Mouse (Mus musculus): ENCODE results near the gene Slc45a2.
A peak's percentile ranks its signal among the peaks of the same experiment; 100 is the strongest.

Gene Slc45a2

GRCm38 (mm10) chr15:11000421-11000820 lies at the start of gene Slc45a2:
Slc45a2 (plus strand) TSS chr15:11000721.
- DNase-seq (ENCODE audit: low spot score): no peak

DNA sequence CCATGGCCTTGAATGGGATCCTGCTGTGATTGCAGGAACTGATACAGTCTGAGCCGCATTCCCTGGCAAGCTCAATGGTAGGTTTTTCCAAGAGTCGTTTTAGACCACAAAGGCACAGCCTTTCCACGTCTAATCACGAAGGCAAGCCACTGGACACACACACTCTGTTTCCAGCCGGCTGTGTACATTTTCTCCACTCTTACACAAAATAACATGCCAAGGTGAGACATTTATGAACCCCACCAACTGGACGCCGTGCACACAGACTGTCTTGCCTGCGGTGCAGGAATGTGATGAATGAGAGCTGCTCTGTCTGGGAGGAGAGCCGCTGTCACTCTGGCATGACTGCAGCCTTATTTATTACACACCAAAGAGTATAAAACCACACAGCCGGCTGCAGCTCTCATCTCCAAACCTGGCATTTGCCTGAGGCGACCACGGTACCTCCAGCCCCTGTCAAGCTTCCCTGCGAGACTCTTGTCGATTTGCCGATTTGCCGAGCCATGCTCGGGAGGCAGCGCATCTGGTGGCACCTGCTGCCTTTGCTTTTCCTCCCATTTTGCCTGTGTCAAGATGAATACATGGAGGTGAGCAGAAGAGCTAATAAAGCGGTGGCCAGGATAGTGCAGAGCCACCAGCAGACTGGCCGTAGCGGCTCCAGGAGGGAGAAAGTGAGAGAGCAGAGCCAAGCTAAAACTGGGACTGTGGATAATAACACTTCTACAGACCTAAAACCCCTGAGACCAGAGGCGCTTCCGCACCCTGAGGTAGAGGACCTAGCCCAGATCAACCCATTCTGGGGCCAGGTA lies 48.4 kb upstream of the Slc45a2 start, which contains the start of gene C1qtnf3:
TSS of gene C1qtnf3 (plus strand) at position 382 of the 809 bp plus-strand sequence.
- DNase-seq (ENCODE audit: low spot score): peak; percentile 30

DNA sequence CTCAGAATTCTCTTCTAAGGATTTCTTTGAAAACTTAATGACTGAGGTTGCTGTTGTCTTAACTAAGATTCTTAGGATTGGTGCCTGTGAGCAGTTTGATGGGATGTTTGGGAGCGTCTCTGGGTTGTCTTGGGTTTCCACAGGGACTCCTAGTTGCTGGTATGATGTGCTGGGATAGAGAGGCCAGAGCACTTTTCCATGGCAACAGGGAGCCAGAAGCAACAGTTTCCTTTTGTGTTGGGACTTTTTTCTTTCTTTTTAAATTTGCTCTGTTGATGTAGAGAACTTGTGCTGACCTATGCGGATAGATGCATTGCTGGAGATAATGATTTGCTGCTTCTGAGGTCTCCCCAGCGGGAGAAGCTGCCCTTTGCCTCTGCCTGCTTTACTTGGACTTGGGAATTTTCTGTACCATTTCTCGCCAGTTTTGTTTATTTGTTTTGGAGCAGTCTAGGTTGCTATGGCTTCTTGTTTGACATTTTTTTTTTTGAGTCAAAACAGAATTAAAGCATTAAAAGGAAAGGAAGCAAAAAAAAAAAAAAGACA lies 47.7 kb upstream of the Slc45a2 start:
- peak; percentile 7 for DNase-seq (ENCODE audit: low spot score)

DNA sequence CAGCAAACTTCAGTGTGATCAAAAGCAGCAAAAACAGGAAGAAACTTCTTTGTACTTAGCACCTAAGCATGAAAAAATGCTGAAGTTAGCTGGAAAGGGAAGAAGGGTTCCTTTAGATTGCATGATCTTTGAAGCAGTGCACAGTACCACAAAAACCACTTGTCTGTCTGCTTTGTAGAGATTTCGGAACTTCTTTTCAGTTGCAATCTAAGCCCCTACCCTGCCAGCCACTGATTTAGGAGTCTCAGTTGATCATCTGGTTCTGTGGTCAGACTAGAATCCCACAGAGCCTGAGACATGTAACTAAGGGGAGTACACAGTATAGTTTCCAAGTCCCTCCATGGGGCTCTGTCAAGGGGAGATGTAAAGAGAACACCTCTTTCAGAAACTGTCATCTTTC lies 47.1 kb upstream of the Slc45a2 start:
- DNase-seq (ENCODE audit: low spot score): no peak

GRCm38 (mm10) chr15:10954381-10955016 lies 46.0 kb upstream of the Slc45a2 start:
- no peak for DNase-seq (ENCODE audit: low spot score)

DNA sequence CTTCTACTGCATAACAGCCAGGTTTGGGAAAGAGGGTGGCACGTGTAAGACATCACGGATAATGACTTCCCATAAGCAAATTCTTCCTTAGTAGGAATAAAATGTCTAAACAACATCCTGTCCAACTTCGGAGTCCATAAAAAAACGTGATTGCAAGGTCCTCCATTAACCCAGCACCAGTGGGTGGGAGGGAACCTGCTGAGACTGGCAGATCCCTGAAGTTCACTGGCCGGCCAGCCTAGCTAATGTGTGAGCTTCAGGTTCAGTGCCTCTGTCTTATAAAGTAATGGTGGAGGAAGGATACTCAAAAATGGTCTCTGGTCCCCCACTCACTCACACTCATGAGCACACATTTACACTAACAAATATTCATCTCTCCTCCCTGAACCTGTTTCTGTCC lies 45.4 kb upstream of the Slc45a2 start:
- no peak for DNase-seq (ENCODE audit: low spot score)

DNA sequence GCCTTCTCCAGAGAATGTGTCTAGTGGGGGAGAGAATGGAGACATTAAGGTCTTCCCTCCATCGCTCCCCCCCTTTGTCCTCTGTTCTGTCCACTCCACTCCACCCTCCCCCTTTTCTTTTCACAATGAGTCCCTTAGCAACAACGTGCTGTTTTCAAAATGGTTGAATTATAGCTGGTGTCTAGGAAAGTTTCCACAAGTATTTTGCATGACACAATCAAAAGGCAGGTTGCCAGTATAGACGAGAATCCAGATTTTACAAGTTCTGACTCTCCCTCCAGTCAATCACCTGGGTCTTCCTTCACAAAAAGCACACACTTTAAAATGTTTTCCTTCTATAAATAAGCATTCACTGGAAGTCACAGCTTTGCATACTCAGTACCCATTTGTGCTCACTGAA lies 43.8 kb upstream of the Slc45a2 start:
- DNase-seq (ENCODE audit: low spot score): no peak

- no peak for DNase-seq (ENCODE audit: low spot score)
Observed at GRCm38 (mm10) chr15:10959277-10960026, 41.1 kb upstream of the Slc45a2 start.

DNA sequence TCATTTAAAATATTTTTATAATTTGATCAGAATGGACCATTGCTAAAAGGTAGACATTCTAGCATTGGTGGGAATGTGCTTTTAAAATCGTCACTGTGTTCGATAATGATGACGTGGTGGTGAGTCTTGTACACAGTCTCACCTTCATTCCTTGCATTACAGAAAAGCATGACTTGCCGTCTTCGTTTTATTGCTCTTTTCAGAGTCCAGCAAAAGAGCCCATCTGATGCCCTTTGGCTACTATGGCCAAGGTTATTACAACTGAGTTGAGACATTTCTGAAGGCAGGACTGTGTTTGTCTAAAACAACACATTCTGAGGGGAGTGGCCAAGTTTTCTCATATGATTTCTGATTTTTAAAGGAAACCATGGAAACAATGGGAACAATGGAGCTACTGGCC lies 40.3 kb upstream of the Slc45a2 start:
- no peak for DNase-seq (ENCODE audit: low spot score)

DNA sequence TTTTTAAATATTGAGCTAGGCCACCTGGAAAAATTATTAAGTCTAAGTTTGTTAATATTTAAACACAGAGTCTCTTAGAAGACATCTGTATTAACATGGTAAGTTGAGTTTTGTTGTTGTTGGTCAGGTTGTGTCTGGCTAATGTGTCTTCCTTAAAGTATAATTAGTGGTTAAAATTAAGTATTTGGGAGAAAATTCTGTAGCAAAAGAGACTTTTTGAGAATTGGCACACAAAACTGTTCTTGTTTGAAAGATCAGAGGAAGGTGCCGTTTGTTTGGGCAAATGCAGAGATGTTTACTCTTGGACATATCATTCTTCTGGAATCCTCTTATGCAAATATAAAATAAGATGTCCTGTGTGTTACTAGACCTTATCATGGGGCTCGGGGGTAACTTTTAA lies 37.9 kb upstream of the Slc45a2 start:
- no peak for DNase-seq (ENCODE audit: low spot score)

DNA sequence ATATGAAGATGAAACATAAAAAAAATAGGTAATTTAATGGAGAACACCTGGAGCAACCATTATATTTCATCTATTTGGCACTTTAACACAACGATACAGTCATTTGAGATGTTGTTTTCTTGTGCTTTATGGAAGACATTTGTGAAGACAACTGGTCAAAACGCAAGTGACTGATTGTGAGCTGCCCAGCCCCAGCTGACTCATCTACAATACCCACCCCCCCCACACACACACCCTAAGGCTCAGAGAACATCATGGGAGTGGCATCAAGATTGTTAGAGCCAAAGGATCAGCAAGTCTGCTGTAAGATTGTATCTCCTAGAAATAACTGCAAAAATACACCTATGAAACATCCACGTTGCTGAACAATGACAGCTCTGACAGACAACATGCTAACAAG lies 31.1 kb upstream of the Slc45a2 start:
- DNase-seq (ENCODE audit: low spot score): no peak

DNA sequence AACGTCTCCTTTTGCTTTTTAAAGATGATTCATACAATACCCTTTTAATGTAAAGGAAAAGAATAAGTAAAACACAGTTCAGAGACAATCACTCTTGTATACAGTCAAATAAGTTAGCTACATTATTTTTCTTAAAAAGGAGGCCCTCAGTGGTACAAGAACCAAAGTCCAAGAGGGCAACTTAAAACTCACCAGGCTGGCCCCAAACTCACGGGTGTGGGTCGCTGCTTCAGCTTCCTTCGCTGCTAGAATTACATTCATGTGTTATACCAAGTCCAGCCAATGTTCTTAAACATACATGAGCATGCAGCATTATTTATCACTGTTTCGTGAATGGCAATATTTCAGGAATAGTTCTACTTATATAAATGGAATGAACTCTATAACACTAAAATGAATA lies 29.7 kb upstream of the Slc45a2 start:
- no peak for DNase-seq (ENCODE audit: low spot score)

- no peak for DNase-seq (ENCODE audit: low spot score)
Observed at GRCm38 (mm10) chr15:10977151-10977550, 23.4 kb upstream of the Slc45a2 start.

DNA sequence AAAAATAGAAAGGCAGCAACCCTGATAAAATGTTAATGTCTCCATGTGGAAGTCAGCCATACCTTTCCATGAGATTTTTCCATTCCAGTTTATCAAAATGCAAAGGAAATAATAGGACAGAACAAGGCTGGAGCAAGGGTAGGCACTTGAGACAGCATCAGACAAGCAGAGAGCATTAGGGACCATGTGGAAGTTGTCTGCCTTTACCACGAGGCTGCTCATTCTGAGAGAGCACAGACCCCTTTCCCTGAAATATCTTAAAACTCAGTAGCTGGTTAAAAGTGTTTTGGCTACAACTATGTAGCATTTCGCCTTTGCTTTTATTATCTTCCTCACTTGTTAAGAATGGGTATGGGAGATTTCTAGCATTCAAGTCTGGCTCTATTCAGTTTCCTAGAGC lies 19.8 kb upstream of the Slc45a2 start:
- DNase-seq (ENCODE audit: low spot score): no peak

DNA sequence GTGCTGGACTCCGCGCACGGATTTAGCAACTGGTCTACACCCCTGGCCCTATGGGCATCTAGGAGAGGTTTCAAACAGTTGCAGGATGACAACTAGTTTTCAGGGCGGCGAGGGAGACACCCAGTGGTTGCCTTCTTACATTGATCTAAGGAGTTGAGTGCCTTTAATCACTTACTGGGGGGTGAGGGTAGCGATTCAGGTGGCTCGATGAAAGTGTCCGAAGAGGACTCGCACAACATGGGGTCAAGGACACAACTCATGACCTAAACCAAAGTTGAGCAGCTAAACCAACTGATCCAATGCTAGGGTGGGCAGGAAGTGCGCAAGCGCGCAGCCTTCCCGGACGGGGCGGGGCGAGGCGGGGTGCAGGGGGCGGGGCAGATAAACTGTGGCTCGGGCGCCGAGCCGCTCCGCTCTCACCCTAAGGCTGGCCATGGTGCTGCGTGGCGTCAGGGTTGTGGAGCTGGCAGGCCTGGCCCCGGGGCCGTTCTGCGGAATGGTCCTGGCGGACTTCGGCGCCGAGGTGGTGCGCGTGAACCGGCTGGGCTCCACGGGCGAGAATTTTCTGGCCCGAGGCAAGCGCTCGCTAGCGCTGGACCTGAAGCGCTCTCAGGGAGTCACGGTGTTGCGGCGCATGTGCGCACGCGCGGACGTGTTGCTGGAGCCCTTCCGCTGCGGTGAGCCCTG lies 19.0 kb upstream of the Slc45a2 start, which contains the start of gene Amacr:
TSS of gene Amacr (plus strand) at position 380 of the 687 bp plus-strand sequence.
- DNase-seq (ENCODE audit: low spot score): peak; percentile 87

DNA sequence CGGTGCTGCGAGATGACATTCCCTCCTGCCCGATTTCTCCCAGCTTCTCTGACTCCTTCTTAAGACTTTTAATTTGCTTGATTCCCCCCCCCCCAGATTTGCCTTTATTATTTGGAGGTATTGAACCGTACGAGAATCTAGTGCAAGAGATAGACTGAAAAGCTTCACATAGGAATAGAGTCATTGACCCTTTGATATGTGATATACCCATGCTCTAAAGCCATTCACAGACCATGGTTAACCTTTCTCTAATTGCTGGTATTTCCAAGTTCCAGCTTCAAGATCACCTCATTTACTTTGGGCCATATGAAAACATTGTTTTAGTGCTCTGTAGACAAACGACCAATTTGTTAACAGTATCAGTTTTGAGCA lies 18.5 kb upstream of the Slc45a2 start:
- DNase-seq (ENCODE audit: low spot score): no peak

DNA sequence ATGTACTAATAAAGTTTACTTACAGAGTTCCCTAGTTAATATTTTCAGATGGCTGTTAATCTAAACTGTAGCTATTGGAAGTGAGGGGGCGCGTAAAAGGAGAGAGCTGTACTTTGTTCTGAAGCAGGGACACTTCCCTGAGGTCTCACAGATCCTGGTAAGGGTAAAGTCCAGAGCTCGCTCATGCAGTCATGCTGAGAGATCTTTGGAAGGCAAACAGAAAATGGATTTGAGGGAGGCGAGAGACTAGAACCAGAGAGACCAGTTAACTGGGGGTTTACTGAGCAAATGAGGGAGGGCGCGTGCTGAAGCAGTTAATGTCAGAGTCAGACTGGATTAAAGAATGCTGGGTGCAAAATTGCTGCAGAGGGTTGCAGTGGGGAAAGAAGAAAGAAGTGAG lies 14.8 kb upstream of the Slc45a2 start:
- no peak for DNase-seq (ENCODE audit: low spot score)

GRCm38 (mm10) chr15:10986477-10986876 lies 14.0 kb upstream of the Slc45a2 start:
- peak; percentile 40 for DNase-seq (ENCODE audit: low spot score)

- DNase-seq (ENCODE audit: low spot score): no peak
Observed at GRCm38 (mm10) chr15:10990411-10990810, 10.1 kb upstream of the Slc45a2 start.

DNA sequence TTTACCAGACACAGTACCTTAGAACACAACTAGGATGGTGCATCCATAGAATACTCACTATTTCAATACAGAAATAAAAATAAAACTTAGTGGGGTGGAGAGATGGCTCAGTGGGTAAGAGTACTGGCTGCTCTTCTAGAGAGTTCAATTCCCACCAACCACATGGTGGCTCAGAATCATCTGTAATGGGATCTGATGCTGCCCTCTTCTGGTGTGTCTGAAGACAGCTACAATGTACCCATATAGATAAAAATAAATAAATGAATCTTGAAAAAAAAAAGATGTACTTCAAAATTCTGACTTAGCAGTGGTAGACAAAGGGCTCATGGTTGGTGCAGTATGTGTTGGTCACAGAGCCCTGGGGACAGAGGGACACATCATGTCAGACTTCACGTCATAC lies 9.0 kb upstream of the Slc45a2 start:
- no peak for DNase-seq (ENCODE audit: low spot score)

DNA sequence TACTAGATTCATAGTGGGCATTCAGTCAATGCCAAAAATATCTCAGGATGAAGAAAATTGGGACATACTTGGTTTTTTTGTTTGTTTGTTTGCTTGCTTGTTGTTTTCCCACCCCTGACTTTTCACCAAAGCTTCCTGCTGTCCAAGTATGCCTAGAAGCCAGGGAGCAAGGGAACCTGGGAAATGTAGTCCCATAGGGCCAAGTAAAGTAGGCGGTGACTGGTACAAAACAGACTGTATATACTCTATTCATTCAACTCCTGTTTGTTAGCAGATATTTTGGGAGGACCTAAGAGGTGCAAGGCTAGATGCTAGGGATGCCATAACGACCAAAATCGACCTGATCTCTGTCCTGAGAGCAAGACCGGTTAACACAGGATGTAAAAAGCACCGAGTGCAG lies 689 bp upstream of the Slc45a2 start:
- DNase-seq (ENCODE audit: low spot score): no peak

GRCm38 (mm10) chr15:11003791-11004190 lies 3.3 kb downstream of the Slc45a2 start:
- DNase-seq (ENCODE audit: low spot score): no peak

Measured in testis, postnatal 14 days (tissue).